Mouse (Mus musculus): ENCODE results near the gene Casq2. TPM values are rescaled to one million over a fixed set of nuclear protein-coding genes. Genes with fewer than 3 reads are reported as not detected.
"Not testable (repeated sequence)": the region's sequence is repeated elsewhere in the genome, so short reads cannot be mapped to it uniquely, and the experiment has no call there.

Gene Casq2
- total RNA-seq, 2 experiments from 2014 or later = 76.4 to 76.8 TPM

GRCm38 (mm10) chr3:102135389-102136113 is 49.3 kb downstream of the Casq2 start:
- no peak for DNase-seq

GRCm38 (mm10) chr3:102137158-102137557 is 50.9 kb downstream of the Casq2 start:
- no peak for DNase-seq

DNA sequence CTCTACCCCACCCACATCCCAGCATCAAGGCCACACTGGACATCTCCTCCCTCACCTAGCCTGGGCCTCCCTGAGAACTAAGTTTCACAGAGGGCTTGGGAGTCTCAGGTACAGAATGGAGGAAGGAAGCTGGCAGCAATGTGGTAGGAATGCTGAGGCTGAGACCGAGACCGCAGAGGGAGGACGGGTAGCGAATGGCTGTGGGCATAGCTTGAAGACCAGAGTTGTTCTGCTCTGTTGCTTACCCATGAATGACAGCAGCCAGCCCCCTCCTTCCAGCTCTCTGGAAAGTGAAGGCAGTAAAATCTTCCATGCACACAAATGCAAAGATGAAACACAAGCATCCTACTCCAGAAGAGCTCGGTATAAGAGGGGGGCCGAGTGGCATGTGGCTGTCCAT is 52.7 kb downstream of the Casq2 start:
- no peak for DNase-seq

DNA sequence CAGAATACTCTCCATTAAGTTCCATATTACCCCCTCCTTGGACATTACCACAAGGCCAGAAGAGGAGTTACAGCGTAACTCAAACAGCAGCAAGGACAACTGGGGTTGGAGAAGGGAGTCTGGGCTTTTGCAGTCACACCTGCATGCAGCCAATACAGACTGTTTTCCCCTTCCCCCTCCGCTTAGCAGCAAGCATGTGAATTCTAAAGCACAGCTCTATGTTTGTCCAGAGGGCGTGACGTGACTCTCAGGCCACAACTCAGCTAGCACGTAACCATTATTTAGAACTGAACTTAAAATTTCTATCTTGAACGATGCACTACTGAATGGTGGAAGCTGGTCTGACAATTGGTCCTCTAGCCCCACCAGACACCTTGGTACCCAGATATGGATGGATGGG is 54.4 kb downstream of the Casq2 start:
- DNase-seq = no peak

DNA sequence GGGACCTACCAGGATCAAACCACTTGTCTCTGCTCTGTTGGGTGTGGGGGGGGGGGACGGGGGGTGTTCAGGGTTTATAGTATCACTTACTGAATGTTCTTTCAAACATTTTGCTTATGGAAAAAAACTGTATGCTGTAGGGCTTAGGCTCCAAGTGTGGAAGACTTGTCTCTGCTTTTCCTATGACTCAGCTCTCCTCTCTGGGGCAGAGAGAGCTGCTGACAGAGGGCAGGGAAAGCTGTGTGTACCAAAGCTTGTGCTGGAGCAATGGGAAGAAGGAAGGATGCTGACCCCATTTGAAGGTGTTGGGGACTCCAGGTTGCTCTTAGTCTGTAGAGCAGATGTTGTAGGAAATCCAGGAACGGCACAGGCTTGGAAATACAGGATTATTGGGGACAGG is 55.2 kb downstream of the Casq2 start:
- no peak for DNase-seq

- DNase-seq = no peak
Observed at GRCm38 (mm10) chr3:102141893-102142292, 55.7 kb downstream of the Casq2 start.

DNA sequence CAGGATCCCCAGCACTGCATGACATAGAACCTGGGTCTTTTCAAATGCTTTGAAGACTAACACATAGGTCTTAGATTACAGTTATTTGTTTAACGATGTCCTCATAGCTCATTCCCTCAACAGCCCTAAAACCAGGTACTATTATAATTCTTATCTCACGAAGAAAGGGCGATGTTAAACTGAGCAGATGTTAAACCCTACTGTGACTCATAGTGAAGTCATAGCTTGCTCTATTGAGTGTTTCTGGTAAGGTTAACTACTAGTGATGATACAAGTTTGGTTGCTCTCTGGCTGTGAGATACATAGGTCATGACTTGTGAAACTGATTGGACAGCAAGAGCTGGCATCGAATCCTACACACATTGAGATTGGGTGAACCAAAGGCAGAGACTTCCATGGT is 56.7 kb downstream of the Casq2 start:
- no peak for DNase-seq

GRCm38 (mm10) chr3:102143536-102143935 is 57.3 kb downstream of the Casq2 start:
- no peak for DNase-seq

GRCm38 (mm10) chr3:102144401-102144800 is 58.2 kb downstream of the Casq2 start:
- no peak for DNase-seq

GRCm38 (mm10) chr3:102145645-102146386 is 59.6 kb downstream of the Casq2 start:
- no peak for DNase-seq

DNA sequence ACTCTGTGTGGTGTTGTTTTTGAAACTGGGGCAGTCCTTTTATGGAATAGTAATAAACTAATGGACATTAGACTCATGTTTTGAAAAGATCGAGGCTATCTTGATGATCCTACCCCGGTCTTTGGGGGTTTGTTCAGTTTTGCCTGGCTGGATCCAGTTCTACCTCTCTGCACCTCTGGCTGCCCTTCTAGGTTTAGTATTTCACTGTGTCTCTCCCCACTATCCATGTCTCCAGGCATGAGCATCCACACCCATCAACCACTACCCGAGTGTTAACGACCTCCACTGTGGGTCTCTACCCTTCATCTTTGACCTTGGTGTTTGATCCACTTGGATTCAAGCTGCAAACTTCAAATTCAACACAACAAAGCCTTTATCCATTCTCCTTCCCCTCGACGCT is 60.2 kb downstream of the Casq2 start:
- DNase-seq = no peak

GRCm38 (mm10) chr3:102147189-102147588 is 61.0 kb downstream of the Casq2 start:
- no peak for DNase-seq

DNA sequence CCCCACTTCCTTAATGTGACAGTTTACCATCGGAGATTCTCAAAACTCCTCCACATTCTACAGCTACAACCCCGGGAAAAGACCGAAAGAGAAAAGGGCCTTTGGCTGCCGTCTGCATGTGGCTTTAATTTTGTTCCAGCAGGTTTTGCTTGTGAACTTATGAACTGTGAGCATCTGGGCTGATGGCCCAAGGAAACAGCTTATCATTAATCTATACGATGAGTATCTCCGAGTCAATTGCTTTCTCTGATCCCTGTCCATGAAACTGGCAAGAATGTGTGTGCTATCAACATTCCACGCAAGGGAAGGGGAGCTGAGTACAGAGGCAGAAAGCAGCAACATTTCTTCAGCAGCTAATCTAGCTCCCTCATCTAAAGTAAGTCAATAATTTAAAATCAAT is 63.7 kb downstream of the Casq2 start:
- DNase-seq = no peak

DNA sequence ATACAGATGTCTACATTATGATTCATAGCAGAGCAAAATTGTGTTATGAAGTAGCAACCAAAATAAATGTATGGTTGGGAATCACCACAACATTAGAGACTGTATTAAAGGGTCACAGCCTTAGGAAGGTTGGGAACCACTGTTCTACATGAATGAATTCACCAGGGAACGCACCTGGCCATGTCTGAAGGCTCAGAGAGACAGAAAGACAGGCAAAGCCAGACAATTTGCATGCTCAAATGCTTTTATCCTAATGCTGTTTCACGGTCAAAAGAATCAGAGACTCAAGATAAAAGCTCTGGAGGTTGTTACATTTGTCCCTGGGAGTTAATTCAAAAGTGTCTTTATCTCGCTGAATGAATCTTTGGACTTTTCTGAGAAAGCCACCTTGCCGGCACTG is 65.6 kb downstream of the Casq2 start:
- DNase-seq = no peak

- no peak for DNase-seq
Observed at GRCm38 (mm10) chr3:102152471-102152870, 66.3 kb downstream of the Casq2 start.

GRCm38 (mm10) chr3:102152872-102153271 is 66.7 kb downstream of the Casq2 start:
- no peak for DNase-seq

- no peak for DNase-seq
Observed at GRCm38 (mm10) chr3:102154107-102154506, 67.9 kb downstream of the Casq2 start.

- DNase-seq = no peak
Observed at GRCm38 (mm10) chr3:102156737-102157136, 70.5 kb downstream of the Casq2 start.

- no peak for DNase-seq
Observed at GRCm38 (mm10) chr3:102157652-102158051, 71.4 kb downstream of the Casq2 start.

DNA sequence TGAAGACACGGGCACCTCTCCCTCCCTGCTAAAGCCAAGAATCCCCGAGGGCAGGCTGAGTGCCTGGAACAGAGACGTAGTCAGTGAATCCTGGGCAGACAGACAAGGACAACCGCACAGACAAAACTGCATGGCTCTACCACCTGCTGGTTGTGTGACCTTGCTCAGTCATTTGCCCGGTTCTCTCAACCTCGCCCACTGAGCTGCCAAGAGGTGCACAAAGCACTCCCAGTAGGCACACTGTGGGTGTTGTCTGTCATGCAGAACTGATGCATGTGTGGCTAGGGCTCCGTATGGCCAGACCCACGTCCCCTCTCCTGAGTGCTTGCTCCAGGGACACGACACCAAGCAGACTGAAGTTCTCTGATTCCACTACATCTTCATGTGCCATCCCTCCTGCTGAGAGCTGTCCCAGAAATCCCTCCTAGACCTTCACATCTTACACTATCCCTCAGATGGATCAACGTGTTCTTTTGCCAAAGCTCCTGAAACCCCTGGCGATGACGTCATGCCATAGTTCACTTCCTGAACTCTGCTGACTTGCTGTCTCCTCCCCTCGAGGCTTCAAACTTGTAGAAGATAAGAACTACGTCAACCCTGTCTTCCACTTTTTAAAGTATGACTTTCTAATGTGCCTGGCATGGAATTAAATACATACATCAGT is 72.7 kb downstream of the Casq2 start:
- no peak for DNase-seq

DNA sequence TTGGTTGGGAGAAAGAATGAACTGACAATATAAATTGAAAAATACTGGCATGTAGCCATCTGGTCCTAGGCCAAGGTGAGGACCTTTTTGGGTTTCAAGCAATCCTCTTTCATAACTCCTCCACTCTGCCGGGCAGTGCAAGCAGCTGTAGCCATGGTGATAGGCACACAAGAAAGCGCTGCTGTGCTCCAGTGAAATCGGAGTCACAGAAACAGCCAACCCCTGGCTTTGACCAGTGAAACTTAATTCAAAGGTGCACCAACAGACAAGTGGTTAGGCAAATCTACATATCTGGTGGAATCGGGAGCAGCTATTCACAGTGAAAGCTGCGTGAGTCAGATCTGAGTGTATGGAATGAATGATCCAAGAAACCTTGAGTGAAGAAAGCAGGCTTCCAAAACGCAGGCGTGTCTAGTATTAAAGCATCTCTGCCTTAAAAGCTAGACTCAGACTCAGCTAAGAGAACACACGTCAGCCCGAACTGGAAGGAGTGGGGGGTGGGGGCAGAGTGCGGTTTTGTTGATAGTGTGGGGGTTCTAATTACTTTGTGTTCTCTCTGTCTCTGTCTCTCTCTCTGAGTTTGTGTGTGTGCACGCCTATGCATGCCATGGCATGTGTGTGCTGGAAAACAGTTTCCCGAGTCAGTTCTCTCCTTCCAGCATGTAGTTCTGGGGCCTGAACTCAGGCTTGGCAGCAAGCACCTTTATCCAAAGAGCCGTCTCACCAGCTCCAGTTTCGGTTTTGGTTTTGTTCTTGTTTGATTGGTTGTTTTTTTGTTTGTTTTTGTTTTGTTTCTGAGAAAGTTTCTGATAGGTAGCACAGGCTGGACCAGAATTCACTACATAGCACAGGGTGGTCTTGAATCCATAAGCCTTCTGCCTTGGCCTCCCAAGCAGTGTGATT is 73.5 kb downstream of the Casq2 start:
- peak; percentile 42 for DNase-seq

GRCm38 (mm10) chr3:102163861-102164260 is 77.6 kb downstream of the Casq2 start:
- not testable (repeated sequence) for DNase-seq

Measured in gastrocnemius, postnatal 25 days (tissue).